ENCODE assay signal across 29 mouse cellular contexts in the genomic region with DNA sequence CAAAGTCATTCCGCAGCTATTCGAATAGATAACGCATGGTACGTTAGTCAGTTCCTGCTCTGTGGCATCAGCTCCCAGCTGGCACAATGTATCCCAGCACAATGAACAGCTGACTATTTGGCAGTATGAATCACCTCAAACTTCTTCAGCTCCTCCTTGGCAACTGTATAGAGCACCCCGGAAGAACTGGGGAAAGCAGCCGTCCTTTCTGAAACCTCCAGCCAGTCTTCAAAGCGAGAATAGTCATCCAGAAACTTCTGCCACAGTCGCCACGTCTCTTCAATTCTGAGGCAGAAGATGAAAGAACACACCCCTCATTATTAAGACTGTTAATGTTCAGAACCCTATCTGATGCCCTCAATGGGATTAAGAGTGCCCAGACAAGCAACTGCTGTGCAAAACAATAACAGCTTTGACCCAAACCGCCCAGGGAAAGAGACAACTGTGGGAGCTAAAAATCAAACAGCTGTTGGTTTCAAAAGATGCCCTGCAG. TPM values are rescaled to one million over a fixed set of nuclear protein-coding genes. Genes with fewer than 3 reads are reported as not detected.
DNase-seq lines count a peak whose midpoint lies in the region; ATAC-seq and TF ChIP-seq lines count a peak whose summit lies in the region.
"Had no signal": no experiment of that assay in that cellular context is flagged by ENCODE, and none has a peak within 500 bp of the region (broad histone marks: within the 10 kb centered on the region; RNA-seq: fewer than 3 reads in every experiment).

No protein-coding gene starts in this region.

- H3K4me2 ChIP-seq in limb, embryonic 14.5 days (replicated peaks; ENCODE audit: low read depth, low read length, severe bottlenecking), result no peak overlapping the region
- H3K4me2 ChIP-seq in midbrain, embryonic 15.5 days, result no peak overlapping the region
- H3K4me2 ChIP-seq: embryonic facial prominence, embryonic 12.5 days; forebrain, embryonic 12.5 days; heart, embryonic 15.5 days; intestine, embryonic 15.5 days; limb, embryonic 13.5 days; liver, embryonic 13.5 days had no signal

- TF ChIP-seq POLR2A in limb, embryonic 14.5 days (IDR thresholded peaks at IDR 0.05; ENCODE audit: borderline replicate concordance, extremely low read depth, insufficient read depth, insufficient read length), result no peak

- H3K27ac ChIP-seq in limb, embryonic 14.5 days (replicated peaks; ENCODE audit: low read depth, low read length), result no peak overlapping the region
- H3K27ac ChIP-seq in limb, embryonic 10.5 days, result no peak overlapping the region
- H3K27ac ChIP-seq in midbrain, embryonic 15.5 days, result no peak overlapping the region
- H3K27ac ChIP-seq: embryonic facial prominence, embryonic 12.5 days; forebrain, embryonic 12.5 days; heart, embryonic 15.5 days; intestine, embryonic 15.5 days; limb, embryonic 13.5 days; liver, embryonic 13.5 days had no signal

- DNase-seq in limb, embryonic 14.5 days (ENCODE audit: low spot score), result no peak
- no peak for DNase-seq in limb, embryonic 10.5 days (ENCODE audit: low spot score)
- DNase-seq in brain, adult 2 months (ENCODE audit: low read depth, low spot score), result peak; percentile 46
- no peak for DNase-seq in urinary bladder, adult 2 months (ENCODE audit: low spot score)
- no peak for DNase-seq in left cerebral cortex, adult 11 months (ENCODE audit: low spot score)
- DNase-seq in gastrocnemius, adult 18-20 months (ENCODE audit: low spot score), result no peak
- DNase-seq: adrenal gland, postnatal 25 days; cerebellum, adult 18-20 months; cerebellum, postnatal 14 days; heart, postnatal 36 days; kidney, adult 8-10 months; kidney, postnatal 25 days; layer of hippocampus, postnatal 36 days; liver, embryonic 13.5 days; lung, adult 2 months; lung, postnatal 14 days; thymus, postnatal 25 days had no signal

- H3K4me3 ChIP-seq in limb, embryonic 14.5 days (replicated peaks; ENCODE audit: low read length), result no peak overlapping the region
- H3K4me3 ChIP-seq in limb, embryonic 10.5 days, result no peak overlapping the region
- no peak overlapping the region for H3K4me3 ChIP-seq in midbrain, embryonic 15.5 days
- H3K4me3 ChIP-seq: embryonic facial prominence, embryonic 12.5 days; erythroblast, embryonic 14.5 days; forebrain, embryonic 12.5 days; heart, embryonic 15.5 days; intestine, embryonic 15.5 days; limb, embryonic 13.5 days; liver, embryonic 13.5 days had no signal

- H3K4me1 ChIP-seq in limb, embryonic 14.5 days (ENCODE audit: control insufficient read depth, insufficient read depth, low read length), result no peaks in the 10 kb centered on the region
- H3K4me1 ChIP-seq in limb, embryonic 10.5 days, result no peaks in the 10 kb centered on the region
- peaks cover 3% of the 10 kb centered on the region; the same call in 1 of the 2 replicates for H3K4me1 ChIP-seq in midbrain, embryonic 15.5 days
- H3K4me1 ChIP-seq: embryonic facial prominence, embryonic 12.5 days; intestine, embryonic 15.5 days; limb, embryonic 13.5 days; liver, embryonic 13.5 days had no signal

- no peaks in the 10 kb centered on the region for H3K27me3 ChIP-seq in limb, embryonic 14.5 days (ENCODE audit: control insufficient read depth, insufficient read depth, low read length)
- no peaks in the 10 kb centered on the region for H3K27me3 ChIP-seq in limb, embryonic 10.5 days (ENCODE audit: low read depth, poor library complexity, severe bottlenecking)
- no peaks in the 10 kb centered on the region for H3K27me3 ChIP-seq in midbrain, embryonic 15.5 days (replicated peaks)
- H3K27me3 ChIP-seq: embryonic facial prominence, embryonic 12.5 days; forebrain, embryonic 12.5 days; heart, embryonic 15.5 days; intestine, embryonic 15.5 days; limb, embryonic 13.5 days; liver, embryonic 13.5 days had no signal

- H3K36me3 ChIP-seq in limb, embryonic 14.5 days (ENCODE audit: control insufficient read depth, insufficient read depth, low read length), result peaks cover 3% of the 10 kb centered on the region; the same call in 1 of the 2 replicates
- H3K36me3 ChIP-seq in limb, embryonic 10.5 days, result no peaks in the 10 kb centered on the region
- no peaks in the 10 kb centered on the region for H3K36me3 ChIP-seq in midbrain, embryonic 15.5 days (replicated peaks)
- H3K36me3 ChIP-seq: forebrain, embryonic 12.5 days; intestine, embryonic 15.5 days had no signal

- no peak overlapping the region for H3K9ac ChIP-seq in limb, embryonic 14.5 days (ENCODE audit: low read depth, low read length, severe bottlenecking)
- H3K9ac ChIP-seq in midbrain, embryonic 15.5 days, result no peak overlapping the region
- H3K9ac ChIP-seq: embryonic facial prominence, embryonic 12.5 days; forebrain, embryonic 12.5 days; heart, embryonic 15.5 days; intestine, embryonic 15.5 days; limb, embryonic 13.5 days; liver, embryonic 13.5 days had no signal

- no peaks in the 10 kb centered on the region for H3K9me3 ChIP-seq in limb, embryonic 14.5 days (ENCODE audit: control insufficient read depth, low read length)
- H3K9me3 ChIP-seq in limb, embryonic 10.5 days (replicated peaks), result no peaks in the 10 kb centered on the region
- H3K9me3 ChIP-seq in midbrain, embryonic 15.5 days, result no peaks in the 10 kb centered on the region
- H3K9me3 ChIP-seq: embryonic facial prominence, embryonic 12.5 days; forebrain, embryonic 12.5 days; heart, embryonic 15.5 days; intestine, embryonic 15.5 days; limb, embryonic 13.5 days; liver, embryonic 13.5 days had no signal

- 86% methylated on average over 10 of the region's 10 CpGs for WGBS in limb, embryonic 14.5 days
- WGBS in limb, embryonic 10.5 days, result 88% methylated on average over 10 of the region's 10 CpGs
- WGBS in midbrain, embryonic 15.5 days, result 26% methylated on average over 10 of the region's 10 CpGs

- peak; percentile 23; the same call in 1 of the 2 replicates for ATAC-seq in limb, embryonic 14.5 days (ENCODE audit: low FRiP score, low read depth)
- ATAC-seq in midbrain, embryonic 15.5 days (replicated peaks), result peak; percentile 57
- ATAC-seq: intestine, embryonic 15.5 days had no signal

RNA-seq across cellular contexts. Expression of gene Gm10097, which starts 12.7 kb away (rescaled TPM):
- 0.04 and 0.09 TPM in 2 replicates for polyA plus RNA-seq in limb, embryonic 14.5 days (2012; rRNA removed)
- polyA plus RNA-seq in limb, embryonic 14.5 days (2014; fragmentation: Nextera tagmentation; extraction: Ambion mirVana), result 0.14 and 0.39 TPM in 2 replicates
- 0.05 TPM in 2 replicates for polyA plus RNA-seq in limb, embryonic 10.5 days (2016; fragmentation: Nextera tagmentation; extraction: Ambion mirVana)
- polyA plus RNA-seq in midbrain, embryonic 15.5 days (2015; fragmentation: Nextera tagmentation; extraction: Ambion mirVana), result 0.10 and 0.17 TPM in 2 replicates
- not detected in 2 replicates for polyA plus RNA-seq in urinary bladder, adult 2 months (2012; rRNA removed)
- total RNA-seq in gastrocnemius, adult 18-20 months (2021), result under 1 TPM; 0.16 to 0.88 TPM
- total RNA-seq: adrenal gland, postnatal 25 days; layer of hippocampus, adult 8-10 months; layer of hippocampus, postnatal 36 days; left cerebral cortex, postnatal 14 days; monocyte, adult 5-6 weeks had no signal
- polyA plus RNA-seq: erythroblast, embryonic 14.5 days; gonadal fat pad, adult 2 months; liver, embryonic 13.5 days; lung, adult 2 months; neural tube, embryonic 11.5 days had no signal
